Comparison of ENCODE assay signal across 8 mouse cellular contexts in the genomic region with DNA sequence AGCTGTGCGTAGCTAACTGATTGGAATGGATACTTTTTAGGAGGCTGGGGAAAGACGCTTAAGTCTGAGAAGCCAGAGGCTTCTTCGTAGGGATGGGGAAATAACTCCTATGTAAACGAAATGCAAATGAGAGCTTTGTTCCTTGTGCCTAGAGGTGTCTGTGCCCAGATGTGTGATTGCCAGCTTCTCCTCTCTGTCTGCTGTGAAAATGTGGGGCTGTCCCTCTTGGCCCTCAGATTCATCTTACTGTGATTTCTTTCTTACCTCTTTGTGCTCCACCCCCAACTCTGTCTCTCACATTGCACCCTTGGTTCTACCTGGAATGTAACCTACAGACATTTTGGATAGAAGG. TPM values are rescaled to one million over a fixed set of nuclear protein-coding genes. Genes with fewer than 3 reads are reported as not detected.
DNase-seq lines count a peak whose midpoint lies in the region; ATAC-seq and TF ChIP-seq lines count a peak whose summit lies in the region.

No protein-coding gene starts in this region.

- peaks cover 5% of the 10 kb centered on the region for H3K36me3 ChIP-seq in heart, postnatal 0 days (replicated peaks; ENCODE audit: control insufficient read depth, insufficient read depth, low read length)
- no peaks in the 10 kb centered on the region for H3K36me3 ChIP-seq in hindbrain, embryonic 15.5 days
- peaks cover 7% of the 10 kb centered on the region for H3K36me3 ChIP-seq in midbrain, embryonic 14.5 days (ENCODE audit: control insufficient read depth, insufficient read depth, low read length)

- no peak for ATAC-seq in heart, postnatal 0 days (ENCODE audit: insufficient read depth, low read depth)
- ATAC-seq in hindbrain, embryonic 15.5 days (ENCODE audit: low FRiP score, low read depth): no peak
- no peak for ATAC-seq in midbrain, embryonic 14.5 days (ENCODE audit: low FRiP score, low TSS enrichment)

- TF ChIP-seq CTCF in heart, postnatal 0 days (IDR thresholded peaks at IDR 0.05; ENCODE audit: low read depth): no peak

- WGBS in heart, postnatal 0 days: 0% methylated on average over 4 of the region's 4 CpGs
- WGBS in hindbrain, embryonic 15.5 days: under 1% methylated on average over 4 of the region's 4 CpGs
- 0% methylated on average over 4 of the region's 4 CpGs for WGBS in midbrain, embryonic 14.5 days

- no peaks in the 10 kb centered on the region for H3K27me3 ChIP-seq in heart, postnatal 0 days (ENCODE audit: control insufficient read depth, insufficient read depth, low read length)
- peaks cover 33% of the 10 kb centered on the region for H3K27me3 ChIP-seq in hindbrain, embryonic 15.5 days
- H3K27me3 ChIP-seq in midbrain, embryonic 14.5 days (ENCODE audit: control insufficient read depth, insufficient read depth, low read length): peaks cover 15% of the 10 kb centered on the region; the same call in 1 of the 2 replicates

- H3K4me3 ChIP-seq in heart, postnatal 0 days (ENCODE audit: low read depth, low read length): peak overlapping the region; percentile 78
- H3K4me3 ChIP-seq in brown adipose tissue, adult 24 weeks (ENCODE audit: insufficient read depth, low read depth, low read length): peak overlapping the region; percentile 13; the same call in 1 of the 2 replicates
- H3K4me3 ChIP-seq in hindbrain, embryonic 15.5 days: peak overlapping the region; percentile 51
- H3K4me3 ChIP-seq in midbrain, embryonic 14.5 days (replicated peaks; ENCODE audit: low read depth, low read length): peak overlapping the region; percentile 37; the same call in 1 of the 2 replicates

- peak overlapping the region; percentile 100 for H3K4me2 ChIP-seq in heart, postnatal 0 days (ENCODE audit: low read depth, low read length)
- peak overlapping the region; percentile 99 for H3K4me2 ChIP-seq in hindbrain, embryonic 15.5 days
- H3K4me2 ChIP-seq in midbrain, embryonic 14.5 days (ENCODE audit: low read length): peak overlapping the region; percentile 100

- H3K9ac ChIP-seq in heart, postnatal 0 days (replicated peaks; ENCODE audit: low read depth, low read length): peak overlapping the region; percentile 70
- no peak overlapping the region; the same call in 1 of the 2 replicates for H3K9ac ChIP-seq in hindbrain, embryonic 15.5 days
- no peak overlapping the region for H3K9ac ChIP-seq in midbrain, embryonic 14.5 days (replicated peaks; ENCODE audit: low read length)

- DNase-seq in heart, postnatal 0 days (ENCODE audit: low spot score): no peak
- DNase-seq in heart, adult 11 months: no peak
- DNase-seq in midbrain, embryonic 14.5 days: no peak
- no peak for DNase-seq in cerebellum, postnatal 36 days
- DNase-seq in gastrocnemius, postnatal 4 days (ENCODE audit: low spot score in 2 of 2): no peak
- DNase-seq in testis, postnatal 10 days (ENCODE audit: low spot score): no peak

- H3K4me1 ChIP-seq in heart, postnatal 0 days (ENCODE audit: control insufficient read depth, insufficient read depth): peaks cover 19% of the 10 kb centered on the region
- no peaks in the 10 kb centered on the region for H3K4me1 ChIP-seq in brown adipose tissue, adult 24 weeks (ENCODE audit: control insufficient read depth, insufficient read depth, insufficient read length, low read length)
- peaks cover 50% of the 10 kb centered on the region for H3K4me1 ChIP-seq in hindbrain, embryonic 15.5 days (replicated peaks)
- peaks cover 35% of the 10 kb centered on the region for H3K4me1 ChIP-seq in midbrain, embryonic 14.5 days (ENCODE audit: control insufficient read depth, insufficient read depth, low read length)

- TF ChIP-seq EP300 in heart, postnatal 0 days (IDR thresholded peaks at IDR 0.05; ENCODE audit: low read depth): no peak

- H3K27ac ChIP-seq in heart, postnatal 0 days (ENCODE audit: low read depth): peak overlapping the region; percentile 43; the same call in 1 of the 2 replicates
- H3K27ac ChIP-seq in brown adipose tissue, adult 24 weeks (replicated peaks; ENCODE audit: low read depth, low read length): peak overlapping the region; percentile 16; the same call in 1 of the 2 replicates
- H3K27ac ChIP-seq in hindbrain, embryonic 15.5 days (replicated peaks): no peak overlapping the region
- no peak overlapping the region for H3K27ac ChIP-seq in midbrain, embryonic 14.5 days (replicated peaks; ENCODE audit: low read depth, low read length)

- no peaks in the 10 kb centered on the region for H3K9me3 ChIP-seq in heart, postnatal 0 days (replicated peaks; ENCODE audit: control insufficient read depth, low read length)
- no peaks in the 10 kb centered on the region for H3K9me3 ChIP-seq in hindbrain, embryonic 15.5 days
- H3K9me3 ChIP-seq in midbrain, embryonic 14.5 days (ENCODE audit: control insufficient read depth, low read length): no peaks in the 10 kb centered on the region

RNA-seq across cellular contexts. Expression of a gene that starts 2.1 kb away (rescaled TPM):
- 13.8 and 18.4 TPM in 2 replicates for total RNA-seq in heart, postnatal 0 days (2014; rRNA removed; ENCODE audit: low replicate concordance)
- 2.4 and 2.6 TPM in 2 replicates for polyA plus RNA-seq in heart, postnatal 0 days (2015; fragmentation: Nextera tagmentation; extraction: Ambion mirVana)
- 93.2 and 121 TPM in 2 replicates for polyA plus RNA-seq in brown adipose tissue, adult 24 weeks (2012; ENCODE audit: insufficient read depth, insufficient read length, missing spikeins)
- polyA plus RNA-seq in hindbrain, embryonic 15.5 days (2015; fragmentation: Nextera tagmentation; extraction: Ambion mirVana): 0.82 and 0.83 TPM in 2 replicates
- 0.42 and 0.47 TPM in 2 replicates for polyA plus RNA-seq in midbrain, embryonic 14.5 days (2014; fragmentation: Nextera tagmentation; extraction: Ambion mirVana)
- 10 to 100 TPM; 14.1 to 23.9 TPM for total RNA-seq in gastrocnemius, postnatal 4 days (2021)

RNA-seq across cellular contexts. Expression of a gene that starts 6.0 kb away (rescaled TPM):
- total RNA-seq in heart, postnatal 0 days (2014; rRNA removed; ENCODE audit: low replicate concordance): not detected in 2 replicates
- not detected in 2 replicates for polyA plus RNA-seq in heart, postnatal 0 days (2015; fragmentation: Nextera tagmentation; extraction: Ambion mirVana)
- polyA plus RNA-seq in brown adipose tissue, adult 24 weeks (2012; ENCODE audit: insufficient read depth, insufficient read length, missing spikeins): 1.3 TPM in 1 of 2 replicates, not detected in the other
- 0.89 TPM in 1 of 2 replicates, not detected in the other for polyA plus RNA-seq in hindbrain, embryonic 15.5 days (2015; fragmentation: Nextera tagmentation; extraction: Ambion mirVana)
- polyA plus RNA-seq in midbrain, embryonic 14.5 days (2014; fragmentation: Nextera tagmentation; extraction: Ambion mirVana): 0.53 TPM in 1 of 2 replicates, not detected in the other
- total RNA-seq in gastrocnemius, postnatal 4 days (2021): under 1 TPM in 1 of 2 experiments, not detected in 1; 0.83 TPM

RNA-seq across cellular contexts. Expression of a gene that starts 15.0 kb away (rescaled TPM):
- 50.9 and 79.3 TPM in 2 replicates for total RNA-seq in heart, postnatal 0 days (2014; rRNA removed; ENCODE audit: low replicate concordance)
- 46.6 and 50.8 TPM in 2 replicates for polyA plus RNA-seq in heart, postnatal 0 days (2015; fragmentation: Nextera tagmentation; extraction: Ambion mirVana)
- polyA plus RNA-seq in brown adipose tissue, adult 24 weeks (2012; ENCODE audit: insufficient read depth, insufficient read length, missing spikeins): 33.4 and 60.7 TPM in 2 replicates
- 33.3 and 34.9 TPM in 2 replicates for polyA plus RNA-seq in hindbrain, embryonic 15.5 days (2015; fragmentation: Nextera tagmentation; extraction: Ambion mirVana)
- polyA plus RNA-seq in midbrain, embryonic 14.5 days (2014; fragmentation: Nextera tagmentation; extraction: Ambion mirVana): 34.8 and 34.9 TPM in 2 replicates
- total RNA-seq in gastrocnemius, postnatal 4 days (2021): 10 to 100 TPM; 21.9 to 27.2 TPM

RNA-seq across cellular contexts. Expression of a gene that starts 21.6 kb away (rescaled TPM):
- total RNA-seq in heart, postnatal 0 days (2014; rRNA removed; ENCODE audit: low replicate concordance): 83.7 and 100 TPM in 2 replicates
- 127 and 129 TPM in 2 replicates for polyA plus RNA-seq in heart, postnatal 0 days (2015; fragmentation: Nextera tagmentation; extraction: Ambion mirVana)
- 5.9 and 10.9 TPM in 2 replicates for polyA plus RNA-seq in brown adipose tissue, adult 24 weeks (2012; ENCODE audit: insufficient read depth, insufficient read length, missing spikeins)
- polyA plus RNA-seq in hindbrain, embryonic 15.5 days (2015; fragmentation: Nextera tagmentation; extraction: Ambion mirVana): 95.9 and 110 TPM in 2 replicates
- 103 and 115 TPM in 2 replicates for polyA plus RNA-seq in midbrain, embryonic 14.5 days (2014; fragmentation: Nextera tagmentation; extraction: Ambion mirVana)
- total RNA-seq in gastrocnemius, postnatal 4 days (2021): 10 to 100 TPM; 35.7 to 44.5 TPM

RNA-seq across cellular contexts. Expression of a gene that starts 21.6 kb away (rescaled TPM):
- 82.1 and 125 TPM in 2 replicates for total RNA-seq in heart, postnatal 0 days (2014; rRNA removed; ENCODE audit: low replicate concordance)
- 35.0 and 35.8 TPM in 2 replicates for polyA plus RNA-seq in heart, postnatal 0 days (2015; fragmentation: Nextera tagmentation; extraction: Ambion mirVana)
- 36.0 and 37.2 TPM in 2 replicates for polyA plus RNA-seq in brown adipose tissue, adult 24 weeks (2012; ENCODE audit: insufficient read depth, insufficient read length, missing spikeins)
- 20.0 and 21.8 TPM in 2 replicates for polyA plus RNA-seq in hindbrain, embryonic 15.5 days (2015; fragmentation: Nextera tagmentation; extraction: Ambion mirVana)
- polyA plus RNA-seq in midbrain, embryonic 14.5 days (2014; fragmentation: Nextera tagmentation; extraction: Ambion mirVana): 5.9 and 10.2 TPM in 2 replicates
- total RNA-seq in gastrocnemius, postnatal 4 days (2021): 10 to 100 TPM; 73.1 to 80.6 TPM

Comparison
In these comparisons a context has a peak if more than half of its experiments do, and no peak if none do; other contexts are left out.
1. H3K27ac ChIP-seq: peak in heart, postnatal 0 days (single experiment) and brown adipose tissue, adult 24 weeks (single experiment); none in hindbrain, embryonic 15.5 days (single experiment) and midbrain, embryonic 14.5 days (single experiment).
2. H3K4me3 ChIP-seq: peak in every context shown above with its lines; median percentile 78 in heart, postnatal 0 days; 51 in hindbrain, embryonic 15.5 days; 37 in midbrain, embryonic 14.5 days; 13 in brown adipose tissue, adult 24 weeks.
3. RNA of a gene that starts 2.1 kb away (polyA plus RNA-seq): 93.2 to 121 TPM in brown adipose tissue, adult 24 weeks; 2.4 to 2.6 TPM in heart, postnatal 0 days, 0.82 to 0.83 TPM in hindbrain, embryonic 15.5 days and 0.42 to 0.47 TPM in midbrain, embryonic 14.5 days; every median in the first group is over 10 times any median in the second.
4. Peak in every context shown above with its lines, with median percentiles within 50 percentile points of each other: H3K4me2 ChIP-seq.